Mouse (Mus musculus) CH12F3 (cell line): ENCODE data around the gene Frrs1.
"Not testable (repeated sequence)": the region's sequence is repeated elsewhere in the genome, so short reads cannot be mapped to it uniquely, and the experiment has no call there.

ENCODE experiments used
- in situ Hi-C: fragments of 300-500 bp; cut with MboI; formaldehyde crosslinking; loops from 2 replicates; pipeline ENCODE4 v1.14.3; 2020; ENCODE audit warnings: low sequenced_read_pairs

The Frrs1 gene

GRCm38 (mm10) chr3:116858941-116859685, at the start of gene Frrs1:
Gene Frrs1 (plus strand): TSS chr3:116859464.
- in situ Hi-C loops: no loop called here

GRCm38 (mm10) chr3:116810351-116810750, 48.9 kb upstream of the Frrs1 start:
- in situ Hi-C loops: not testable (repeated sequence)

GRCm38 (mm10) chr3:116812946-116813345, 46.3 kb upstream of the Frrs1 start:
- in situ Hi-C loops: no loop called here

DNA sequence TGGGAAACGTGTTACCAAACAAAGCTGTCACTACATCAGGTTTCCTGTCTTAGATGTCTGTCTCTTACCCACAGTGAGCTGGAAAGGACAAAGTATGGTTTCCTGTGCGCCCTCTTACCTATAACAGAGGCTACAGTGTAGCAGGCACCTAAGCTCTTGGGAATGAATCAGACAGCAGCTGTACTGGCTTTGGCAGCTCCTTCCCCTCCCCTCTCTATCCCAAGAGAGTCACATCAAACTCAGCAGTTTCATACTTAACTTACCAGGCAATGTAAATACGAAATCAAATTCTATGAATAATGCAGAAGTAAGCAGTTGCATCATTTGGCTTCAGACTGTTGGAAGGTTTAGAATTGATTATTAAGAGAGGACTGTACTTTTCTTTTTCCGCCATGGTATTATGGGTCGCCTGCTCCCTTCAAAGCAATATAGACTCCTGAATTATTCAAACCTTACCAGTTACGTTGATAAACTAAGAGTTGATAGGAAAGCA, 43.9 kb upstream of the Frrs1 start:
- in situ Hi-C loops: no loop called here

- in situ Hi-C loops: no loop called here
These were observed 43.3 kb upstream of the Frrs1 start for GRCm38 (mm10) chr3:116815916-116816315.

- in situ Hi-C loops: no loop called here
These were observed 42.5 kb upstream of the Frrs1 start for GRCm38 (mm10) chr3:116816674-116817215.

- in situ Hi-C loops: no loop called here
These were observed 42.0 kb upstream of the Frrs1 start for GRCm38 (mm10) chr3:116817231-116817630.

GRCm38 (mm10) chr3:116826471-116827215, 32.6 kb upstream of the Frrs1 start:
- in situ Hi-C loops: loop anchor here (25.0 kb wide), 1 partner anchor 789 kb away; no protein-coding TSS in a partner anchor

GRCm38 (mm10) chr3:116829274-116829920, 29.9 kb upstream of the Frrs1 start:
- in situ Hi-C loops: loop anchor here (25.0 kb wide), 1 partner anchor 792 kb away; no protein-coding TSS in a partner anchor

DNA sequence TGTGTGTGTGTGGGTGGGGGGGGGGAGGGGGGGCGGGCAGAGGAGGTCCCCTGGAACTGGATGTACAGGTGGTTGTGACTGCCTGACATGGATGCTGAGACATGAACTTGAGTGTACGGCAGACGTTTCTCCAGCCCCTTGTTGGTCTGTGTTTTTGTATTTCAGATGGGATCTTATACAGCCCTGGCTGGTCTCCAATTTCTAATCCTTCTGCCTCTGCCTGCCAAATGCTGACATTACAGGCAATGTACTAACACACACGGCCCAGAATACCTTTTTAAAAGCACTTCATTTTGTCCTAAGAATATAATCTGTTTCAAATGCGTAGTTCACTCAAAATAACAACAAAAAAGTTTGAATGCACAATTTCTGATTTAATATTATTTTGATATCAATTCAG, 27.9 kb upstream of the Frrs1 start:
- in situ Hi-C loops: loop anchor here (25.0 kb wide), 1 partner anchor 794 kb away; no protein-coding TSS in a partner anchor

GRCm38 (mm10) chr3:116832526-116833310, 26.5 kb upstream of the Frrs1 start:
- in situ Hi-C loops: loop anchor here (25.0 kb wide), 1 partner anchor 795 kb away; no protein-coding TSS in a partner anchor

- in situ Hi-C loops: loop anchor here (25.0 kb wide), 1 partner anchor 796 kb away; no protein-coding TSS in a partner anchor
These were observed 25.8 kb upstream of the Frrs1 start for GRCm38 (mm10) chr3:116833491-116833890.

DNA sequence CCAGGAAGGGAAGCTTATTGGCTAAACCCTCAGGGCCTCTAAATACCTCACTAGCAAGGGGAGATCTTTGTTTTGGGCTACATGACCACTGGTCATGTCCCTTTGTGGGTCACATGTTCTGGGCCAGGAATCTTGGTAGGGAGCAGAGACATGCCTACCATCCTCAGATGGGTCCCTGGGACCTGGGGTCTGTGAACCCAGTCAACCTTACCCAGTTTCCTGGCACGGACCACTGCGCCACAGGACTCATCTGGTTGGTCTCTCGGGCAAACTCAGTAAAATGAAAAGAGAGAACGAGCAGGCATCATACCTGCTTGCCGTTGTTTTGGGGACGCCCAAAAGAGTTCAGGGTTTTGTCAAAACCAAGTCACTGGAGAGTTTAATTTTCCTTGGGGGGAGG, 25.0 kb upstream of the Frrs1 start:
- in situ Hi-C loops: loop anchor here (25.0 kb wide), 1 partner anchor 797 kb away; no protein-coding TSS in a partner anchor

DNA sequence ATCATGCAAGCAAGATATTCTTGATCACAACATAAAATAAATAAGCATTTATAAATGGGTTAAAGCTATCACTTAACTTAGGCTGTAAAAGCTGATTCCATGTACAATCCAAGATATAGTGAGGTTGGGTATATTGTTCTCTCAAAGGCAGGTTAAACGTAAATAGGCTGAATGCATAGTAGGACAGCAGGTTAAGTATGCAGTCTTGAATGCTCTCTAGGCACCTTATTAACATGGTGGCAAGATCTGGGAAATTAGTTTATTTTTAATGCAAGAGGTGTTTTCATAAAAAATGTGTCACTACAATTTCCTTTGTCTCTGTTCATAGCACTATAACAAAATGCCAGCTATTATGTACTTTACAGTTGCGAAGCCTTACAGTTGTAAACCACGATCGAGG, 23.9 kb upstream of the Frrs1 start:
- in situ Hi-C loops: loop anchor here (25.0 kb wide), 1 partner anchor 798 kb away; no protein-coding TSS in a partner anchor

GRCm38 (mm10) chr3:116835770-116836680, 23.2 kb upstream of the Frrs1 start:
- in situ Hi-C loops: loop anchor here (25.0 kb wide), 1 partner anchor 799 kb away; no protein-coding TSS in a partner anchor

- in situ Hi-C loops: loop anchor here (25.0 kb wide), 1 partner anchor 800 kb away; no protein-coding TSS in a partner anchor
These were observed 22.4 kb upstream of the Frrs1 start for GRCm38 (mm10) chr3:116836681-116837475.

- in situ Hi-C loops: loop anchor here (25.0 kb wide), 1 partner anchor 804 kb away; no protein-coding TSS in a partner anchor
These were observed 18.0 kb upstream of the Frrs1 start for GRCm38 (mm10) chr3:116841311-116841710.
